Mouse (Mus musculus) lung, postnatal 0 days (tissue): ENCODE measurements around the gene Rasal1.

Source experiments
- CTCF ChIP-seq: IDR thresholded peaks from 2 replicates; pipeline ENCODE4 v1.5.1; 2016; ENCODE audit warnings: antibody characterized with exemption, mild to moderate bottlenecking
- EP300 ChIP-seq: IDR thresholded peaks from 2 replicates; pipeline ENCODE4 v1.6.1; 2016; ENCODE audit warnings: antibody characterized with exemption, mild to moderate bottlenecking, control low read depth

DNA sequence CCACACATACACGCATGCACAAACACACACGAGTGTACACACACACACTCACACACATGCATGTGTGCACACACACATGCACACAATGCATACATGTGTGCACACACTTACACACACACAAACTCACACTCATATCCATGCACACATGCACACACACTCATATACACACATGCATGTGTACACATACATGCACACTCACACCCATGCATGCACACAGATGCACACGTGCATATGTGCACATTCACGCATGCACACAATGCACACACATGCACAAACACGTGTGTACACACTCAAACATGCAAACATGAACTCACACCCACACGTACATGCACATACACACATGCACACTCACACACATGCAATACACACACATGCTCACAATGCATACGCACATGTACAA, 8.5 kb upstream of the Rasal1 start:
- TF ChIP-seq EP300 = no peak
- TF ChIP-seq CTCF = no peak
